Mouse (Mus musculus) embryonic fibroblast, embryonic 13.5 days (primary cell): Measurements from ENCODE around the gene Ints3.

ENCODE experiments used
- CTCF ChIP-seq: IDR thresholded peaks from 2 replicates; pipeline ENCODE4 v1.5.1; 2011; ENCODE audit warnings: mild to moderate bottlenecking, control low read depth, low read length, moderate library complexity, borderline replicate concordance; ENCODE audit not compliant: insufficient read depth
- POLR2A ChIP-seq: IDR thresholded peaks from 2 replicates; pipeline ENCODE4 v1.6.1; 2011; ENCODE audit warnings: low read depth, mild to moderate bottlenecking, control low read depth, low read length, moderate library complexity

DNA sequence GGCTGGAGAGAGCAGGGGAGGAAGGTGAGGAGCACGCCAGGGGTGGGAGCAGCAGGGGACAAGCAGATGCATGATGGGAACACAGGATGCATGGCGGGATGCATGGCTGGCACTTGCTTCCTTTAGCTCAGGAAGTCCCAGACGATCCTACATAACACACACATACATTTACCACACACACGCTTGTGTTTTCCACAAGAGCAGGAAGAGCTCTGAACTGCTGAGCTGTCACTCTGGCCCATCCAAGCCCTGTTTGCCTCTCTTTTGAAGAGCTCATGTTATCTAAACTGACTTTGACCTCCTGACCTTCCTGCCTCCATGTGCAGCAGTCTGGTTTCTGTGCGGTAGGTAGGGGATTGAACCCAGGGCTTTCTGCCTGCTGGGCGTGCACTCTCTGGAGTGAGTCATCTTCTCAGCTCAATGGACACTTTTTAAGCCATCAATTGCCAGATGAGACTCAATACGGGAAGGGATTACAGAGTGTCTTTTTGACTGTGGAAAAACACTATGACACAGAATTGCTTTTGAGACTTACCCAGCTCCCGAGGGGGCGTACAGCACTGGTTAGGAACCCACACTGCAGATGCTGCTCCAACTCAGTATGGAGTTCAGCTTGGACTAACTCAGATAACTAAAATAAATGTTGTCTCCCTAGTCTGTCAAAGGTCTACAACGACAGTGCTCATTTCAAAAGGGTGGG is 18.1 kb upstream of the Ints3 start:
- TF ChIP-seq POLR2A, result no peak
- TF ChIP-seq CTCF, result no peak
